8 mouse cellular contexts compared by ENCODE assay signal in the genomic region with DNA sequence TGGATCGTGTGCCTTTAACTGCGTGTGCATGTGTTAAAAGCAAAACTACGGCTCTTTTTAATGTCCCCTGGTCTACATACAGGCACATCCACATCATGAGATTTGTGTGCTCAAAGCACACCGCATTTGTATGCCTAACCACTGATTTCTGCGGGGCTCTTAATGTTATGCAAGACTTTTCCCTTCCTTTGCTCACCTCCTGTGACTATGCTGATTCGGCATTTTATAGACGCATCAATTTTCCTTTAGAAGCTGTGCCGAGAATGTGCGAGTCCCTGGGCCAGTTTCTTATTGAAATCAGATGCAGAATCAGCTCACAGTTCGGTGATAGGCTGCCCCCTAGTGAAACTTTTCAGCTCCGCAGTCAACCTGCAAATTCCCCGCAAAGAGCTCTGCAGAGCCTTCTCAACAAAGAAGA.
DNase-seq lines count a peak whose midpoint lies in the region; ATAC-seq and TF ChIP-seq lines count a peak whose summit lies in the region.

No protein-coding gene starts in this region.

- peak; percentile 82 for TF ChIP-seq CTCF in bone marrow macrophage, adult 2 months (IDR thresholded peaks at IDR 0.05; ENCODE audit: low read depth, low read length)
- peak; percentile 37 for TF ChIP-seq CTCF in embryonic fibroblast, embryonic 13.5 days (IDR thresholded peaks at IDR 0.05; ENCODE audit: borderline replicate concordance, insufficient read depth, low read length)
- TF ChIP-seq CTCF in kidney, postnatal 0 days (IDR thresholded peaks at IDR 0.05; ENCODE audit: low read depth) = peak; percentile 96
- TF ChIP-seq CTCF in liver, adult 2 months (IDR thresholded peaks at IDR 0.05; ENCODE audit: low read depth, low read length) = peak; percentile 72

- ATAC-seq in heart, embryonic 13.5 days (ENCODE audit: extremely low read depth, insufficient number of reproducible peaks, low FRiP score, low TSS enrichment) = no peak; the same call in 1 of the 2 replicates
- ATAC-seq in kidney, postnatal 0 days (replicated peaks; ENCODE audit: low FRiP score, low read depth) = peak; percentile 54
- no peak for ATAC-seq in stomach, embryonic 14.5 days (ENCODE audit: insufficient number of reproducible peaks, insufficient read depth, low FRiP score, low read depth)

- no peak for TF ChIP-seq POLR2A in bone marrow macrophage, adult 2 months (IDR thresholded peaks at IDR 0.05; ENCODE audit: borderline replicate concordance, low read depth, low read length)
- TF ChIP-seq POLR2A in embryonic fibroblast, embryonic 13.5 days (IDR thresholded peaks at IDR 0.05; ENCODE audit: low read depth, low read length) = no peak
- no peak for TF ChIP-seq POLR2A in liver, adult 2 months (IDR thresholded peaks at IDR 0.05; ENCODE audit: extremely low read depth, insufficient read depth, low read length)

- H3K27ac ChIP-seq in bone marrow macrophage, adult 2 months (ENCODE audit: insufficient read depth, low read depth, low read length) = no peak overlapping the region
- peak overlapping the region; percentile 58 for H3K27ac ChIP-seq in embryonic fibroblast, embryonic 13.5 days (ENCODE audit: insufficient read depth, low read length)
- peak overlapping the region; percentile 86 for H3K27ac ChIP-seq in heart, embryonic 13.5 days (replicated peaks)
- H3K27ac ChIP-seq in kidney, postnatal 0 days = no peak overlapping the region
- H3K27ac ChIP-seq in liver, adult 2 months (replicated peaks; ENCODE audit: insufficient read depth, low read depth, low read length) = no peak overlapping the region
- H3K27ac ChIP-seq in stomach, embryonic 14.5 days (ENCODE audit: low read length) = no peak overlapping the region

- peak; percentile 70 to 75 for DNase-seq in B cell, adult 2 months
- DNase-seq in kidney, postnatal 0 days (ENCODE audit: low spot score) = peak; percentile 95
- DNase-seq in liver, adult 2 months (ENCODE audit: extremely low read depth, low read depth, low spot score) = peak; percentile 62
- peak; percentile 28 to 60 for DNase-seq in natural killer cell, adult 2 months (ENCODE audit: low spot score in 2 of 2)

- H3K36me3 ChIP-seq in heart, embryonic 13.5 days = no peaks in the 10 kb centered on the region
- H3K36me3 ChIP-seq in kidney, postnatal 0 days (ENCODE audit: insufficient read depth, low read length) = no peaks in the 10 kb centered on the region
- no peaks in the 10 kb centered on the region for H3K36me3 ChIP-seq in liver, adult 2 months (ENCODE audit: control insufficient read depth, insufficient read depth, low read length)
- H3K36me3 ChIP-seq in stomach, embryonic 14.5 days (ENCODE audit: control insufficient read depth, insufficient read depth, low read length) = no peaks in the 10 kb centered on the region

- H3K9ac ChIP-seq in heart, embryonic 13.5 days = peak overlapping the region; percentile 64
- H3K9ac ChIP-seq in kidney, postnatal 0 days (ENCODE audit: low read depth, low read length) = 0 out of 2 replicates have a peak overlapping the region, but pooled peaks have one; percentile 20
- H3K9ac ChIP-seq in liver, adult 2 months (ENCODE audit: low read depth, low read length) = no peak overlapping the region
- H3K9ac ChIP-seq in stomach, embryonic 14.5 days (replicated peaks; ENCODE audit: low read depth, low read length) = no peak overlapping the region

- peak overlapping the region; percentile 71 for H3K4me2 ChIP-seq in heart, embryonic 13.5 days
- peak overlapping the region; percentile 64 for H3K4me2 ChIP-seq in kidney, postnatal 0 days (ENCODE audit: low read length)
- peak overlapping the region; percentile 46 for H3K4me2 ChIP-seq in stomach, embryonic 14.5 days (replicated peaks; ENCODE audit: low read depth, low read length)

- no peaks in the 10 kb centered on the region for H3K4me1 ChIP-seq in bone marrow macrophage, adult 2 months (ENCODE audit: control insufficient read depth, insufficient read depth, low read length)
- no peaks in the 10 kb centered on the region for H3K4me1 ChIP-seq in embryonic fibroblast, embryonic 13.5 days (ENCODE audit: control insufficient read depth, insufficient read depth, low read length)
- peaks cover 18% of the 10 kb centered on the region for H3K4me1 ChIP-seq in heart, embryonic 13.5 days
- 0 out of 2 replicates have a peak, but pooled peaks cover 3% of the 10 kb centered on the region for H3K4me1 ChIP-seq in kidney, postnatal 0 days (replicated peaks; ENCODE audit: insufficient read depth, low read length)
- H3K4me1 ChIP-seq in liver, adult 2 months (ENCODE audit: control insufficient read depth, insufficient read depth, low read length) = no peaks in the 10 kb centered on the region
- 0 out of 2 replicates have a peak, but pooled peaks cover 4% of the 10 kb centered on the region for H3K4me1 ChIP-seq in stomach, embryonic 14.5 days (ENCODE audit: control insufficient read depth, insufficient read depth, low read length)

- no peaks in the 10 kb centered on the region for H3K9me3 ChIP-seq in heart, embryonic 13.5 days
- no peaks in the 10 kb centered on the region for H3K9me3 ChIP-seq in kidney, postnatal 0 days (replicated peaks; ENCODE audit: low read length)
- no peaks in the 10 kb centered on the region for H3K9me3 ChIP-seq in stomach, embryonic 14.5 days (ENCODE audit: control insufficient read depth, low read depth, low read length)

- H3K79me2 ChIP-seq in liver, adult 2 months (ENCODE audit: control insufficient read depth, insufficient read depth, low read length) = no peaks in the 10 kb centered on the region

- H3K27me3 ChIP-seq in heart, embryonic 13.5 days (replicated peaks) = no peaks in the 10 kb centered on the region
- H3K27me3 ChIP-seq in kidney, postnatal 0 days (ENCODE audit: insufficient read depth, low read length) = no peaks in the 10 kb centered on the region
- H3K27me3 ChIP-seq in liver, adult 2 months (ENCODE audit: control insufficient read depth, insufficient read depth, low read length) = no peaks in the 10 kb centered on the region
- no peaks in the 10 kb centered on the region for H3K27me3 ChIP-seq in stomach, embryonic 14.5 days (ENCODE audit: control insufficient read depth, insufficient read depth, low read length)

- H3K4me3 ChIP-seq in bone marrow macrophage, adult 2 months (ENCODE audit: insufficient read depth, low read length) = peak overlapping the region; percentile 56
- H3K4me3 ChIP-seq in embryonic fibroblast, embryonic 13.5 days (ENCODE audit: insufficient read depth, low read length) = peak overlapping the region; percentile 42
- H3K4me3 ChIP-seq in heart, embryonic 13.5 days = peak overlapping the region; percentile 54
- H3K4me3 ChIP-seq in kidney, postnatal 0 days (replicated peaks; ENCODE audit: low read depth, low read length) = peak overlapping the region; percentile 32
- H3K4me3 ChIP-seq in liver, adult 2 months (ENCODE audit: insufficient read depth, low read depth, low read length) = peak overlapping the region; percentile 2; the same call in 1 of the 2 replicates
- peak overlapping the region; percentile 27 for H3K4me3 ChIP-seq in stomach, embryonic 14.5 days (ENCODE audit: low read depth, low read length)

- WGBS in heart, embryonic 13.5 days = 6% methylated on average over 12 of the region's 12 CpGs
- WGBS in kidney, postnatal 0 days = 0% methylated on average over 12 of the region's 12 CpGs
- 7% methylated on average over 12 of the region's 12 CpGs for WGBS in liver, adult 2 months
- WGBS in stomach, embryonic 14.5 days = 4% methylated on average over 12 of the region's 12 CpGs

Comparison
In these comparisons a context has a peak if more than half of its experiments do, and no peak if none do; other contexts are left out.
1. DNase-seq: peak in every context shown above with its lines; median percentile 95 in kidney, postnatal 0 days; 72 in B cell, adult 2 months; 62 in liver, adult 2 months; 44 in natural killer cell, adult 2 months.
2. H3K27ac ChIP-seq: peak in embryonic fibroblast, embryonic 13.5 days (single experiment) and heart, embryonic 13.5 days (single experiment); none in bone marrow macrophage, adult 2 months (single experiment), kidney, postnatal 0 days (single experiment), liver, adult 2 months (single experiment) and stomach, embryonic 14.5 days (single experiment).
3. H3K4me3 ChIP-seq: peak in every context shown above with its lines; median percentile 56 in bone marrow macrophage, adult 2 months; 54 in heart, embryonic 13.5 days; 42 in embryonic fibroblast, embryonic 13.5 days; 32 in kidney, postnatal 0 days; 27 in stomach, embryonic 14.5 days; 2 in liver, adult 2 months.
4. CTCF ChIP-seq: peak in every context shown above with its lines; median percentile 96 in kidney, postnatal 0 days; 82 in bone marrow macrophage, adult 2 months; 72 in liver, adult 2 months; 37 in embryonic fibroblast, embryonic 13.5 days.
5. H3K9ac ChIP-seq: peak in heart, embryonic 13.5 days (single experiment) and kidney, postnatal 0 days (single experiment); none in liver, adult 2 months (single experiment) and stomach, embryonic 14.5 days (single experiment).
6. Peak in every context shown above with its lines, with median percentiles within 50 percentile points of each other: H3K4me2 ChIP-seq.